Mouse (Mus musculus): ENCODE measurements at regions not wholly inside any gene's neighbourhood (a gene's known extent, or its start where the extent isn't known, plus 50 kb on each side); places are given as distances from the start of the nearest gene placed in this dataset.

- H3K36me3 ChIP-seq: no peaks in the 10 kb centered on the region
- no peak for ATAC-seq (ENCODE audit: insufficient read depth, low FRiP score, low read depth)
- no peak overlapping the region for H3K4me3 ChIP-seq (replicated peaks)
- H3K27ac ChIP-seq: no peak overlapping the region
- H3K9ac ChIP-seq: no peak overlapping the region
- H3K4me2 ChIP-seq: no peak overlapping the region
- WGBS: 84% methylated on average over 8 of the region's 8 CpGs
- no peaks in the 10 kb centered on the region for H3K9me3 ChIP-seq
- 0 out of 2 replicates have a peak, but pooled peaks cover 5% of the 10 kb centered on the region for H3K4me1 ChIP-seq
- no peaks in the 10 kb centered on the region for H3K27me3 ChIP-seq (replicated peaks)
Observed at GRCm38 (mm10) chr5:119326895-119327294, 343.6 kb upstream of the Tbx3 start.

GRCm38 (mm10) chr5:119328971-119329370, 341.5 kb upstream of the Tbx3 start:
- 88% methylated on average over 7 of the region's 7 CpGs for WGBS
- Histone ChIP-seq H3K9me3 (no peaks in the 10 kb centered on the region), H3K27me3 (replicated peaks) (no peaks in the 10 kb centered on the region), H3K36me3 (no peaks in the 10 kb centered on the region), H3K4me3 (replicated peaks) (no peak overlapping the region), H3K27ac (no peak overlapping the region), H3K9ac (no peak overlapping the region), H3K4me2 (no peak overlapping the region), H3K4me1 (0 out of 2 replicates have a peak, but pooled peaks cover 6% of the 10 kb centered on the region)
- no peak for ATAC-seq (ENCODE audit: insufficient read depth, low FRiP score, low read depth)

DNA sequence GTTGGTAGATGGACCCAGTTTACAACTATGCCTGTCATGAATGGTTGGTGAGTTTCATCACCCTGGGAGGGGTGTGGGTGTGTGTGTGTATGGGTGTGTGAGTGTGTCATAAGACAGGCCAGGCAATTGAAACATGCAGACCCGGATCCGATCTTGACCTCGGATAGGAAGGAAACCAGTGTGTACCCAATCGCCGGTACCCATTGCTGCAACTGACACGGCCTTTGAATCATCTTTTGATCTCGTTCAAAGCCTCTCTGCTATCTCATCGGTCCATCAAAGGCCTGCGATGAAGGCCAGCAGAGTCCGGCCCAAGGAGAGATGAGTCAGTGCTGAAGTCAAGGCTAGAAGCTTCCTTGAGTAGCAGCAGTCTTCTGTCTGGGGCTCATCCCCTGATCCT, 341.1 kb upstream of the Tbx3 start:
- H3K27ac ChIP-seq: no peak overlapping the region
- no peak overlapping the region for H3K4me2 ChIP-seq
- no peak for ATAC-seq (ENCODE audit: insufficient read depth, low FRiP score, low read depth)
- H3K27me3 ChIP-seq (replicated peaks): no peaks in the 10 kb centered on the region
- H3K36me3 ChIP-seq: no peaks in the 10 kb centered on the region
- no peak overlapping the region for H3K4me3 ChIP-seq (replicated peaks)
- H3K9ac ChIP-seq: no peak overlapping the region
- H3K9me3 ChIP-seq: no peaks in the 10 kb centered on the region
- H3K4me1 ChIP-seq: 0 out of 2 replicates have a peak, but pooled peaks cover 6% of the 10 kb centered on the region
- WGBS: 88% methylated on average over 10 of the region's 10 CpGs

- no peak for ATAC-seq (ENCODE audit: insufficient read depth, low FRiP score, low read depth)
- Histone ChIP-seq H3K9ac (no peak overlapping the region), H3K4me3 (replicated peaks) (no peak overlapping the region), H3K4me2 (no peak overlapping the region), H3K36me3 (no peaks in the 10 kb centered on the region), H3K9me3 (no peaks in the 10 kb centered on the region), H3K27ac (no peak overlapping the region), H3K4me1 (0 out of 2 replicates have a peak, but pooled peaks cover 6% of the 10 kb centered on the region), H3K27me3 (replicated peaks) (no peaks in the 10 kb centered on the region)
- 78% methylated on average over 6 of the region's 6 CpGs for WGBS
Observed at GRCm38 (mm10) chr5:119329860-119330259, 340.6 kb upstream of the Tbx3 start.

- Histone ChIP-seq H3K36me3 (no peaks in the 10 kb centered on the region), H3K4me1 (0 out of 2 replicates have a peak, but pooled peaks cover 6% of the 10 kb centered on the region), H3K4me3 (replicated peaks) (no peak overlapping the region), H3K4me2 (no peak overlapping the region), H3K9ac (no peak overlapping the region), H3K9me3 (no peaks in the 10 kb centered on the region), H3K27ac (no peak overlapping the region), H3K27me3 (replicated peaks) (no peaks in the 10 kb centered on the region)
- 44% methylated on average over 3 of the region's 3 CpGs for WGBS
- no peak for ATAC-seq (ENCODE audit: insufficient read depth, low FRiP score, low read depth)
Observed at GRCm38 (mm10) chr5:119331461-119331860, 339.0 kb upstream of the Tbx3 start.

DNA sequence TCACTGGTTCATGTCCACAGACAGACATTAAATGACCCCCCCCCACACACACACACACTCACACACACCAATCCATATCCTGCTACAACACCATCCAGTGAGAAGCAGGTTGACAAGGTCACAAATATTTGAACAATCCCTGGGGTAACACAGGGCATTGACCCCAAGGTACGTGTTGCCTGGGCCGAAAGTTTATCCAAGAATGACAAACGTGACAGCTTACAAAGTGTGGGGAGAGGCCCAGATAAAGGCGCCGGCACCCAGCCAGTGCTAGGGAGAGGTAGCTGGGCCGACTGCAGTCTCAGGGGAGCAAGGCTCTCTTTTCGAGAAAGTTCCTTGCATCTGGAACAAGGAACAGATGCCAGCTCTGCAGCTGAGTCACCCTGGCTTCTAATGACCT, 337.8 kb upstream of the Tbx3 start:
- Histone ChIP-seq H3K9me3 (no peaks in the 10 kb centered on the region), H3K27me3 (replicated peaks) (no peaks in the 10 kb centered on the region), H3K9ac (no peak overlapping the region), H3K4me2 (no peak overlapping the region), H3K27ac (no peak overlapping the region), H3K36me3 (no peaks in the 10 kb centered on the region), H3K4me3 (replicated peaks) (no peak overlapping the region), H3K4me1 (0 out of 2 replicates have a peak, but pooled peaks cover 6% of the 10 kb centered on the region)
- ATAC-seq (ENCODE audit: insufficient read depth, low FRiP score, low read depth): peak; percentile 85
- WGBS: 12% methylated on average over 7 of the region's 7 CpGs

DNA sequence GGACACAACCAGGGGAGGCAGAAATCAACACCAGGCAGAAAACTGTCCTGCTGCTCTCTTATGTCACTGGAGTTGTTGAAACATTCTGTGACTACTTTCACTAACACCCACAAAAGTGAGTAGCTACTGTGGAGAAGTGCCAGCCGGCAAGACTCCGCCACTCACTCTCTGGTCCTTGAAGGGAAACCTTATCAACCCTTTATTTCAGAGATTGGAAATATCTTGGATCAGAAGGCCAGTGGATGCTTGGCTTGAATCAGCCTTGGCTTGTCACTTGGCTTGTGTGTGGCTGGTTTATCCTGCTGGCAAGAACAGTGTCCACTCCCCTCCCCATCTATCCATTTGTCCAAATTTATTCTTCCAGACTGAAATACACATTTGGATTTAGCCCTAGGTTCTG, 335.3 kb upstream of the Tbx3 start:
- no peak overlapping the region for H3K4me3 ChIP-seq (replicated peaks)
- H3K27me3 ChIP-seq (replicated peaks): no peaks in the 10 kb centered on the region
- WGBS: 94% methylated on average over 2 of the region's 2 CpGs
- no peak overlapping the region for H3K27ac ChIP-seq
- no peaks in the 10 kb centered on the region for H3K36me3 ChIP-seq
- H3K4me2 ChIP-seq: no peak overlapping the region
- ATAC-seq (ENCODE audit: insufficient read depth, low FRiP score, low read depth): no peak
- H3K4me1 ChIP-seq: 0 out of 2 replicates have a peak, but pooled peaks cover 6% of the 10 kb centered on the region
- H3K9me3 ChIP-seq: no peaks in the 10 kb centered on the region
- no peak overlapping the region for H3K9ac ChIP-seq

GRCm38 (mm10) chr5:119335979-119336378, 334.5 kb upstream of the Tbx3 start:
- WGBS: 72% methylated on average over 6 of the region's 6 CpGs
- H3K27me3 ChIP-seq (replicated peaks): no peaks in the 10 kb centered on the region
- no peak overlapping the region for H3K27ac ChIP-seq
- no peak overlapping the region for H3K4me2 ChIP-seq
- H3K9me3 ChIP-seq: no peaks in the 10 kb centered on the region
- H3K4me3 ChIP-seq (replicated peaks): no peak overlapping the region
- H3K36me3 ChIP-seq: no peaks in the 10 kb centered on the region
- ATAC-seq (ENCODE audit: insufficient read depth, low FRiP score, low read depth): no peak
- H3K4me1 ChIP-seq: 0 out of 2 replicates have a peak, but pooled peaks cover 6% of the 10 kb centered on the region
- H3K9ac ChIP-seq: no peak overlapping the region

DNA sequence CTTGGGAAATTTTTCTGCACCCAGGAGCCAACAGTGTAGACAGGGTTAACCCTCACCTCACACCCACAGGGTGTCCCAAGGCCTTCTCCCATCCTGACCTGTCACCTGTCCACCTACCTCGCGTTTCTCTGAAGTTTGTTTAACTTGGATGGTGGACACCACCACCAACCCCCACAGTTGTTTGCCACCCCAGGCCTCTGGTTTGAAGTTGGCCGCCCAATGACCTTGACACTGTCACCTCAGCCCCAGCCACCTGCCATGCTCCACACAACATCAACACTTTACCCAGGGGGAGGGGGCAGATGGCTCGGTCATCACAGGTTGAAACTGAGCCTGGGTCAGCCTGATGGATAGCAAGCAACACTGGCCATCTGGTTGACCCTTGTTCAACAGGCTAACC, 332.7 kb upstream of the Tbx3 start:
- H3K4me2 ChIP-seq: no peak overlapping the region
- H3K9ac ChIP-seq: no peak overlapping the region
- no peaks in the 10 kb centered on the region for H3K36me3 ChIP-seq
- H3K9me3 ChIP-seq: no peaks in the 10 kb centered on the region
- no peak overlapping the region for H3K27ac ChIP-seq
- 75% methylated on average over 4 of the region's 4 CpGs for WGBS
- H3K4me1 ChIP-seq: no peaks in the 10 kb centered on the region
- H3K27me3 ChIP-seq (replicated peaks): no peaks in the 10 kb centered on the region
- ATAC-seq (ENCODE audit: insufficient read depth, low FRiP score, low read depth): peak; percentile 35; the same call in 1 of the 2 replicates
- no peak overlapping the region for H3K4me3 ChIP-seq (replicated peaks)

DNA sequence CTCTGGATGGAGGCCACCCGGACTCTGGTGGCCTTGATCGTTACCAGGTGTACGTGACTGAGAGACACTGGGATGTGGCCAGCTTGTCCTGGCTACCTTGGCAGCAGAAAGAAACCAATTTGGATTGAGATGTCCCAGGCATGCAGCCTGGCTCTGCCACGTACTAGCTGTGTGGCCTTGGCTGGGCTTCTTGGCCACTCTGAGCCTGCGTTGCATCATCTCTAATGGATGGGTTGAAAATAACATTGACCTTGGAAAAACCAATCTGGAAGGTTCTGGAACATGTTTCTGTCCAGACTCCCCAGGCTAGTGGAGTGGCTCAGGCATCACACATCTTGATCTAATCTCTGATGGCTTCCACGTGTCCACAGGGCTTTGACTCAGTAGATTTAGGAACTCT, 331.8 kb upstream of the Tbx3 start:
- H3K4me3 ChIP-seq (replicated peaks): no peak overlapping the region
- no peak for ATAC-seq (ENCODE audit: insufficient read depth, low FRiP score, low read depth)
- H3K27me3 ChIP-seq (replicated peaks): no peaks in the 10 kb centered on the region
- no peak overlapping the region for H3K9ac ChIP-seq
- H3K4me1 ChIP-seq: no peaks in the 10 kb centered on the region
- H3K9me3 ChIP-seq: no peaks in the 10 kb centered on the region
- WGBS: 85% methylated on average over 6 of the region's 6 CpGs
- H3K27ac ChIP-seq: no peak overlapping the region
- no peaks in the 10 kb centered on the region for H3K36me3 ChIP-seq
- no peak overlapping the region for H3K4me2 ChIP-seq

- H3K36me3 ChIP-seq: no peaks in the 10 kb centered on the region
- no peak for ATAC-seq (ENCODE audit: insufficient read depth, low FRiP score, low read depth)
- H3K4me2 ChIP-seq: no peak overlapping the region
- H3K27me3 ChIP-seq (replicated peaks): no peaks in the 10 kb centered on the region
- no peak overlapping the region for H3K9ac ChIP-seq
- WGBS: 49% methylated on average over 4 of the region's 4 CpGs
- no peaks in the 10 kb centered on the region for H3K9me3 ChIP-seq
- H3K4me3 ChIP-seq (replicated peaks): no peak overlapping the region
- no peak overlapping the region for H3K27ac ChIP-seq
- no peaks in the 10 kb centered on the region for H3K4me1 ChIP-seq
Observed at GRCm38 (mm10) chr5:119348303-119348702, 322.2 kb upstream of the Tbx3 start.

GRCm38 (mm10) chr5:119349395-119349794, 321.1 kb upstream of the Tbx3 start:
- Histone ChIP-seq H3K27ac (no peak overlapping the region), H3K4me2 (no peak overlapping the region), H3K4me3 (replicated peaks) (no peak overlapping the region), H3K9me3 (no peaks in the 10 kb centered on the region), H3K36me3 (no peaks in the 10 kb centered on the region), H3K4me1 (no peaks in the 10 kb centered on the region), H3K27me3 (replicated peaks) (no peaks in the 10 kb centered on the region), H3K9ac (no peak overlapping the region)
- 70% methylated on average over 6 of the region's 6 CpGs for WGBS
- ATAC-seq (ENCODE audit: insufficient read depth, low FRiP score, low read depth): no peak

DNA sequence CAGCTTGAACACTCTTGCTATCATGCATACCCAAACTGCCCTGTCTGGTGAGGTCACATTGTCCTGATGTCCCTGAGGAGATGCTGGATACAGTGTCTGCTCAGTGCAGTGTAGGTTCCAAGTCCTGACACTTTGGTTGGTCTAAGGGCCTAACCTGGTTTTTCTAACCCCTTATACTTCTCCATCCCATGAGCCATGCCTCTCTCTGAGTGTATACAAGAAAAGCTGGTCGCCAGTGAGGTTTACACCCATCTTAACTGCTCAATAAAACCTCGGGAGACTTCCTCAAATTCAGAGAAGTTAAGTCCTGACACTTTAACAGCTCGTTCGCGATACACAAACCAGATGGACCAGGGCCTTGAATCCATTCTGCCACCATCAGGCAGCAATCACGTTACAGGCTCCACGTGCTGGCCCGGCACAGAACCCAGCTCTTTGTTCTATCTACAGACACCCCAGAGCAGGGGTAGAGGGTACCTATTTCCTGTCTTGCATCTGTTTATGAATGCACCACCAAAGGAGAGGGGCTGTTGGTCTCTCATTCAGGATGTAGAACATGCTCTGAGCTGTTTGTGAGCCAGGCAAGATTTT, 320.0 kb upstream of the Tbx3 start:
- H3K9ac ChIP-seq: no peak overlapping the region
- H3K27me3 ChIP-seq (replicated peaks): no peaks in the 10 kb centered on the region
- no peak overlapping the region for H3K4me3 ChIP-seq (replicated peaks)
- 42% methylated on average over 8 of the region's 8 CpGs for WGBS
- no peaks in the 10 kb centered on the region for H3K9me3 ChIP-seq
- H3K27ac ChIP-seq: no peak overlapping the region
- ATAC-seq (ENCODE audit: insufficient read depth, low FRiP score, low read depth): no peak
- no peak overlapping the region for H3K4me2 ChIP-seq
- no peaks in the 10 kb centered on the region for H3K4me1 ChIP-seq
- H3K36me3 ChIP-seq: no peaks in the 10 kb centered on the region
